Mouse (Mus musculus) intestine, embryonic 15.5 days (tissue): Measurements from ENCODE around the gene Nop58. TPM values are rescaled to one million over a fixed set of nuclear protein-coding genes. Genes with fewer than 3 reads are reported as not detected.
"Not testable (repeated sequence)": the region's sequence is repeated elsewhere in the genome, so short reads cannot be mapped to it uniquely, and the experiment has no call there.

ENCODE experiments used
- ATAC-seq: fragments of 200-750 bp; cut with Nextera tagmentation; 2 replicates; pipeline ENCODE4 v1.8.0; 2017; ENCODE audit warnings: moderate TSS enrichment, moderate library complexity
- H3K27ac ChIP-seq: fragments of 300-500 bp; sonication (generic); 2 replicates; pipeline ENCODE4 v1.5.1; 2015; ENCODE audit warnings: mild to moderate bottlenecking, inconsistent platforms
- H3K27me3 ChIP-seq: fragments of 300-500 bp; sonication (generic); replicated peaks from 2 replicates; pipeline ENCODE4 v1.6.1; 2015; ENCODE audit warnings: inconsistent platforms
- H3K36me3 ChIP-seq: fragments of 300-500 bp; sonication (generic); 2 replicates; pipeline ENCODE4 v1.6.1; 2015; ENCODE audit warnings: inconsistent platforms
- H3K4me1 ChIP-seq: fragments of 300-500 bp; sonication (generic); replicated peaks from 2 replicates; pipeline ENCODE4 v1.6.1; 2015; ENCODE audit warnings: inconsistent platforms
- H3K4me2 ChIP-seq: fragments of 300-500 bp; sonication (generic); replicated peaks from 2 replicates; pipeline ENCODE4 v1.6.1; 2015; ENCODE audit warnings: mild to moderate bottlenecking, inconsistent platforms
- H3K4me3 ChIP-seq: fragments of 300-500 bp; sonication (generic); replicated peaks from 2 replicates; pipeline ENCODE4 v1.5.1; 2015; ENCODE audit warnings: inconsistent platforms
- H3K9ac ChIP-seq: fragments of 300-500 bp; sonication (generic); 2 replicates; pipeline ENCODE4 v1.6.1; 2015; ENCODE audit warnings: inconsistent platforms
- H3K9me3 ChIP-seq: fragments of 300-500 bp; sonication (generic); 2 replicates; pipeline ENCODE4 v1.6.1; 2016; ENCODE audit warnings: inconsistent platforms
- WGBS: fragments of 180-500 bp; shearing (Covaris S2); methylation state at CpG from one replicate; pipeline ENCODE4 v1.1.7; 2015; 5-methylcytosine and 5-hydroxymethylcytosine counted together
- polyA plus RNA-seq: library from polyadenylated mRNA; unstranded; fragments of >200 nt; fragmentation: Nextera tagmentation; extraction: Ambion mirVana; gene quantifications from 2 replicates; pipeline ENCODE4 v1.2.1, GENCODE M21; 2015

The Nop58 gene
- polyA plus RNA-seq = 240 and 279 TPM in 2 replicates

GRCm38 (mm10) chr1:59684819-59685755, at the start of gene Nop58:
Nop58 (plus strand) TSS chr1:59684971.
- H3K27me3 ChIP-seq = no peaks in the 10 kb centered on the region
- peak within 1 kb of the TSS; percentile 78 for H3K27ac ChIP-seq
- H3K4me2 ChIP-seq = peak within 1 kb of the TSS; percentile 69
- H3K9ac ChIP-seq = peak within 1 kb of the TSS; percentile 83
- H3K9me3 ChIP-seq = no peaks in the 10 kb centered on the region
- peaks cover 6% of the 10 kb centered on the region; the same call in 1 of the 2 replicates for H3K4me1 ChIP-seq
- WGBS = under 1% methylated on average over 49 of the region's 49 CpGs
- H3K36me3 ChIP-seq = no peaks in the 10 kb centered on the region
- peak; percentile 98 for ATAC-seq
- peak within 1 kb of the TSS; percentile 73 for H3K4me3 ChIP-seq

- WGBS = 62% methylated on average over 1 of the region's 1 CpGs
- Histone ChIP-seq H3K9ac (no peak overlapping the region), H3K36me3 (no peaks in the 10 kb centered on the region), H3K4me1 (no peaks in the 10 kb centered on the region), H3K4me2 (no peak overlapping the region), H3K27ac (no peak overlapping the region), H3K9me3 (no peaks in the 10 kb centered on the region), H3K4me3 (no peak overlapping the region), H3K27me3 (no peaks in the 10 kb centered on the region)
- ATAC-seq = no peak
Observed at GRCm38 (mm10) chr1:59636349-59636748, 48.4 kb upstream of the Nop58 start.

- H3K27ac ChIP-seq = no peak overlapping the region
- no peak for ATAC-seq
- H3K4me1 ChIP-seq = no peaks in the 10 kb centered on the region
- WGBS = 79% methylated on average over 3 of the region's 3 CpGs
- H3K36me3 ChIP-seq = no peaks in the 10 kb centered on the region; the same call in 1 of the 2 replicates
- no peak overlapping the region for H3K4me3 ChIP-seq
- no peaks in the 10 kb centered on the region for H3K27me3 ChIP-seq
- no peak overlapping the region for H3K9ac ChIP-seq
- H3K4me2 ChIP-seq = no peak overlapping the region
- no peaks in the 10 kb centered on the region for H3K9me3 ChIP-seq
Observed at GRCm38 (mm10) chr1:59638371-59638770, 46.4 kb upstream of the Nop58 start.

- ATAC-seq = no peak
- no peaks in the 10 kb centered on the region for H3K4me1 ChIP-seq
- H3K27ac ChIP-seq = no peak overlapping the region
- no peak overlapping the region for H3K4me3 ChIP-seq
- H3K27me3 ChIP-seq = no peaks in the 10 kb centered on the region
- no peak overlapping the region for H3K4me2 ChIP-seq
- WGBS = 68% methylated on average over 1 of the region's 1 CpGs
- no peaks in the 10 kb centered on the region for H3K9me3 ChIP-seq
- no peak overlapping the region for H3K9ac ChIP-seq
- no peaks in the 10 kb centered on the region; the same call in 1 of the 2 replicates for H3K36me3 ChIP-seq
Observed at GRCm38 (mm10) chr1:59642488-59642887, 42.3 kb upstream of the Nop58 start.

- H3K9ac ChIP-seq, ATAC-seq, H3K4me1 ChIP-seq, H3K4me3 ChIP-seq, H3K9me3 ChIP-seq, H3K27me3 ChIP-seq, H3K27ac ChIP-seq, H3K36me3 ChIP-seq, H3K4me2 ChIP-seq: not testable (repeated sequence)
- 95% methylated on average over 2 of the region's 2 CpGs for WGBS
Observed at GRCm38 (mm10) chr1:59646502-59646901, 38.3 kb upstream of the Nop58 start.

- Histone ChIP-seq H3K36me3 (no peaks in the 10 kb centered on the region), H3K9me3 (no peaks in the 10 kb centered on the region), H3K4me1 (no peaks in the 10 kb centered on the region), H3K4me2 (no peak overlapping the region), H3K4me3 (no peak overlapping the region), H3K27ac (no peak overlapping the region), H3K27me3 (no peaks in the 10 kb centered on the region), H3K9ac (no peak overlapping the region)
- ATAC-seq = no peak
- WGBS = 92% methylated on average over 3 of the region's 3 CpGs
Observed at GRCm38 (mm10) chr1:59651201-59651819, 33.5 kb upstream of the Nop58 start.

GRCm38 (mm10) chr1:59653243-59653911, 31.4 kb upstream of the Nop58 start:
- no peaks in the 10 kb centered on the region for H3K27me3 ChIP-seq
- no peaks in the 10 kb centered on the region for H3K36me3 ChIP-seq
- H3K9ac ChIP-seq = no peak overlapping the region
- no peak overlapping the region for H3K27ac ChIP-seq
- WGBS = 97% methylated on average over 3 of the region's 3 CpGs
- no peak overlapping the region for H3K4me3 ChIP-seq
- no peak for ATAC-seq
- H3K4me2 ChIP-seq = no peak overlapping the region
- H3K4me1 ChIP-seq = no peaks in the 10 kb centered on the region
- no peaks in the 10 kb centered on the region for H3K9me3 ChIP-seq

- 75% methylated on average over 7 of the region's 7 CpGs for WGBS
- H3K4me3 ChIP-seq = no peak overlapping the region
- H3K9me3 ChIP-seq = no peaks in the 10 kb centered on the region
Observed at GRCm38 (mm10) chr1:59656244-59657171, 28.3 kb upstream of the Nop58 start.

GRCm38 (mm10) chr1:59663456-59664135, 21.2 kb upstream of the Nop58 start:
- WGBS = 80% methylated on average over 3 of the region's 3 CpGs
- Histone ChIP-seq H3K27ac (no peak overlapping the region), H3K36me3 (no peaks in the 10 kb centered on the region)

More at GRCm38 (mm10) chr1:59656244-59657171, 28.3 kb upstream of the Nop58 start:
- no peak overlapping the region for H3K4me2 ChIP-seq
- no peaks in the 10 kb centered on the region for H3K27me3 ChIP-seq
- H3K4me1 ChIP-seq = no peaks in the 10 kb centered on the region
- H3K36me3 ChIP-seq = no peaks in the 10 kb centered on the region
- ATAC-seq = no peak
- no peak overlapping the region for H3K9ac ChIP-seq
- H3K27ac ChIP-seq = no peak overlapping the region

GRCm38 (mm10) chr1:59668871-59669270, 15.9 kb upstream of the Nop58 start:
- no peak overlapping the region for H3K9ac ChIP-seq
- no peak for ATAC-seq
- H3K4me3 ChIP-seq = no peak overlapping the region
- H3K9me3 ChIP-seq = no peaks in the 10 kb centered on the region
- no peak overlapping the region for H3K27ac ChIP-seq
- no peak overlapping the region; the same call in 1 of the 2 replicates for H3K4me2 ChIP-seq
- WGBS = 74% methylated on average over 2 of the region's 2 CpGs
- no peaks in the 10 kb centered on the region for H3K27me3 ChIP-seq
- peaks cover 5% of the 10 kb centered on the region; the same call in 1 of the 2 replicates for H3K4me1 ChIP-seq
- no peaks in the 10 kb centered on the region for H3K36me3 ChIP-seq

More at GRCm38 (mm10) chr1:59663456-59664135, 21.2 kb upstream of the Nop58 start:
- no peak overlapping the region for H3K4me3 ChIP-seq
- H3K27me3 ChIP-seq = no peaks in the 10 kb centered on the region
- 0 out of 2 replicates have a peak, but pooled peaks cover 3% of the 10 kb centered on the region for H3K4me1 ChIP-seq
- no peak overlapping the region for H3K9ac ChIP-seq
- no peaks in the 10 kb centered on the region for H3K9me3 ChIP-seq
- no peak for ATAC-seq
- no peak overlapping the region for H3K4me2 ChIP-seq
